Mouse (Mus musculus) hindbrain, embryonic 11.5 days (tissue): ENCODE data around the gene Prune2. TPM values are rescaled to one million over a fixed set of nuclear protein-coding genes. Genes with fewer than 3 reads are reported as not detected.

Experiments used
- ATAC-seq: fragments of 200-750 bp; cut with Nextera tagmentation; 2 replicates; pipeline ENCODE4 v1.8.0; 2017; ENCODE audit warnings: mild to moderate bottlenecking, moderate TSS enrichment, moderate library complexity; ENCODE audit not compliant: low FRiP score
- DNase-seq: peaks from one replicate; pipeline ENCODE4 v3.0.0-alpha.2; 2015; ENCODE audit warnings: low spot score
- H3K27ac ChIP-seq: fragments of 300-500 bp; sonication (generic); 2 replicates; pipeline ENCODE4 v1.5.1; 2014; ENCODE audit warnings: mild to moderate bottlenecking, low read depth, low read length
- H3K27me3 ChIP-seq: fragments of 300-500 bp; sonication (generic); 2 replicates; pipeline ENCODE4 v1.6.1; 2014; ENCODE audit warnings: mild to moderate bottlenecking, low read length, moderate library complexity, mixed read lengths; ENCODE audit not compliant: control insufficient read depth, insufficient read depth
- H3K36me3 ChIP-seq: fragments of 300-500 bp; sonication (generic); 2 replicates; pipeline ENCODE4 v1.6.1; 2014; ENCODE audit warnings: mild to moderate bottlenecking, low read length, moderate library complexity, mixed read lengths; ENCODE audit not compliant: control insufficient read depth, insufficient read depth
- H3K4me1 ChIP-seq: fragments of 300-500 bp; sonication (generic); replicated peaks from 2 replicates; pipeline ENCODE4 v1.6.1; 2014; ENCODE audit warnings: low read length, mixed read lengths; ENCODE audit not compliant: control insufficient read depth, insufficient read depth
- H3K4me2 ChIP-seq: fragments of 300-500 bp; sonication (generic); replicated peaks from 2 replicates; pipeline ENCODE4 v1.6.1; 2014; ENCODE audit warnings: mild to moderate bottlenecking, low read depth, low read length
- H3K4me3 ChIP-seq: fragments of 300-500 bp; sonication (generic); 2 replicates; pipeline ENCODE4 v1.5.1; 2014; ENCODE audit warnings: low read depth, low read length
- H3K9ac ChIP-seq: fragments of 300-500 bp; sonication (generic); 2 replicates; pipeline ENCODE4 v1.6.1; 2014; ENCODE audit warnings: low read depth, low read length
- H3K9me3 ChIP-seq: fragments of 300-500 bp; sonication (generic); 2 replicates; pipeline ENCODE4 v1.6.1; 2016; ENCODE audit warnings: low read length; ENCODE audit not compliant: control insufficient read depth
- WGBS: fragments of 180-500 bp; shearing (Covaris S2); extraction: QIAGEN DNeasy Blood & Tissue Kit; methylation state at CpG from one replicate; pipeline ENCODE4 v1.1.7; 2014; 5-methylcytosine and 5-hydroxymethylcytosine counted together
- polyA plus RNA-seq: library from polyadenylated mRNA; unstranded; fragments of >200 nt; fragmentation: Nextera tagmentation; extraction: Ambion mirVana; gene quantifications from 2 replicates; pipeline ENCODE4 v1.2.1, GENCODE M21; 2014

Gene Prune2
- polyA plus RNA-seq, 1 experiment from 2014 or later: 2.9 TPM

GRCm38 (mm10) chr19:17256867-17257266, 300.9 kb downstream of the Prune2 start:
- DNase-seq (no peak), ATAC-seq (no peak)
- no peaks in the 10 kb centered on the region for H3K9me3 ChIP-seq
- no peak overlapping the region for H3K4me3 ChIP-seq
- H3K4me1 ChIP-seq: no peaks in the 10 kb centered on the region
- 84% methylated on average over 10 of the region's 10 CpGs for WGBS
- no peaks in the 10 kb centered on the region for H3K36me3 ChIP-seq
- no peak overlapping the region for H3K4me2 ChIP-seq
- no peaks in the 10 kb centered on the region for H3K27me3 ChIP-seq
- no peak overlapping the region for H3K27ac ChIP-seq
- H3K9ac ChIP-seq: no peak overlapping the region

- Histone ChIP-seq H3K27me3 (no peaks in the 10 kb centered on the region), H3K27ac (no peak overlapping the region), H3K9me3 (no peaks in the 10 kb centered on the region), H3K4me3 (no peak overlapping the region), H3K36me3 (no peaks in the 10 kb centered on the region), H3K9ac (no peak overlapping the region), H3K4me2 (no peak overlapping the region), H3K4me1 (no peaks in the 10 kb centered on the region)
- no peak for ATAC-seq
- WGBS: 90% methylated on average over 2 of the region's 2 CpGs
- no peak for DNase-seq
These were observed 307.3 kb downstream of the Prune2 start for GRCm38 (mm10) chr19:17263181-17263580.

GRCm38 (mm10) chr19:17263679-17264370, 307.9 kb downstream of the Prune2 start:
- Histone ChIP-seq H3K27ac (no peak overlapping the region), H3K27me3 (no peaks in the 10 kb centered on the region), H3K9me3 (no peaks in the 10 kb centered on the region), H3K9ac (no peak overlapping the region), H3K4me1 (no peaks in the 10 kb centered on the region), H3K4me3 (no peak overlapping the region), H3K36me3 (no peaks in the 10 kb centered on the region), H3K4me2 (no peak overlapping the region)
- no peak for ATAC-seq
- no peak for DNase-seq
- 86% methylated on average over 13 of the region's 13 CpGs for WGBS

DNA sequence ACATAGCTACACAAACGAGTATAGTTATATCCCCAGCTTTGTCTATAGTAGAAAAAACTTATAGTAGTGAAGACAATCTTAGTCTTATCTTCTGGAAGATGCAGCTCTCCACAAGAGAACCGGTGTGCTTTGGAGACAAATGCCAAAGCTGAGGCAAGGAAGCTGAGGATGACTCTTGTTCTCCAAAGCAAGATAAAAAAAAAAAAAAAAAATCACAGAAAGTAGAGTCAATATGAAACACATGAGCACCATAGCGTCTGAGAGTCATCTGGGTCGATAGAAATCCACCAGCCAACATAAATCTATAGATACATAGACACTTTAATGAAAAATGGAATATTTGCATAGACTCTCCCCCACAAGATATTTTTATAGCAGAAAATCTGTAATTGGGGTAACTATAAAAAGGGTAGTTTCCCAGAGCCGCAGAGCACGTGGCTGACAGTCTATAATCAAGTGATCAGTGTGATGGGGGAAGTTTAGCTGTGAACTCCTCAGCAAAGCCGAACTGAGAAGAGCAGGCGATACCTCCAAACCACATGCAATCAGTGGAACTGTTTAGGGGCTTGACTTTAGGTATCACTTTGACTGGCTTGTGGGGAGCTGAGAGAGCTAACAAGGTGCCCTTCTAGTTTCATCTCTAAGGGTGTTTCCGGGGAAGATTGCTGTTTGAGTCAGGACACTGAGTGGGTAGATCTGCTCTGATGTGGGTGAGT, 308.7 kb downstream of the Prune2 start:
- ATAC-seq: no peak
- H3K4me2 ChIP-seq: no peak overlapping the region
- H3K36me3 ChIP-seq: no peaks in the 10 kb centered on the region
- no peak overlapping the region for H3K27ac ChIP-seq
- no peak overlapping the region for H3K4me3 ChIP-seq
- 90% methylated on average over 9 of the region's 9 CpGs for WGBS
- no peak for DNase-seq
- no peak overlapping the region for H3K9ac ChIP-seq
- H3K9me3 ChIP-seq: no peaks in the 10 kb centered on the region
- no peaks in the 10 kb centered on the region for H3K27me3 ChIP-seq
- no peaks in the 10 kb centered on the region for H3K4me1 ChIP-seq

GRCm38 (mm10) chr19:17268669-17269068, 312.8 kb downstream of the Prune2 start:
- Histone ChIP-seq H3K9me3 (no peaks in the 10 kb centered on the region), H3K27me3 (no peaks in the 10 kb centered on the region), H3K27ac (no peak overlapping the region), H3K4me3 (no peak overlapping the region), H3K4me1 (0 out of 2 replicates have a peak, but pooled peaks cover 2% of the 10 kb centered on the region), H3K9ac (no peak overlapping the region), H3K4me2 (no peak overlapping the region), H3K36me3 (no peaks in the 10 kb centered on the region)
- WGBS: 88% methylated on average over 4 of the region's 4 CpGs
- no peak for ATAC-seq
- DNase-seq: no peak

DNA sequence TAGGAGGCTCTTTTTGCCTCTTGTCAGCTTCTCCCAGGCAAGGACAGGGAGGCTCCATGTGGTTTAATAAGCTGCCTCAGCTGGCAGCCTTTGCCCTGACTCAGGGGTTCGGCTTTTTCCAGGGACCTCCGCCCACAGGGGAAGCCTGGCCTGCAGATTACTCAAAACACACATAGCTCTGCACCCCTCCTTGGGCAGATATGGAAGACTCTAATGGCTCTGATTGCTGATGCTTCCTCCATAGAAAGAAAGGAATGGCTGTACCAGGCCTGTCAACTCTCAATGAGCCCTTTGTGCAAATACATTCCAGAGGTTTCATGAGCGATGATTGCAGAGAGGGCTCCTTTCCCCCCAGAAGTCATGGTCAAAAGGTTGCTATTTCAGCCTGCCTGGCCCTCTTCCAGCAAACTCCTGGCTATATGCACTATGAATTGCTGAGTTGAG, 315.3 kb downstream of the Prune2 start:
- H3K27ac ChIP-seq: peak overlapping the region; percentile 43; the same call in 1 of the 2 replicates
- no peak overlapping the region for H3K4me3 ChIP-seq
- 0 out of 2 replicates have a peak, but pooled peaks cover 2% of the 10 kb centered on the region for H3K4me1 ChIP-seq
- H3K9me3 ChIP-seq: no peaks in the 10 kb centered on the region
- H3K4me2 ChIP-seq: no peak overlapping the region
- peak; percentile 27 for DNase-seq
- WGBS: 26% methylated on average over 3 of the region's 3 CpGs
- H3K27me3 ChIP-seq: no peaks in the 10 kb centered on the region
- peak; percentile 66 for ATAC-seq
- H3K36me3 ChIP-seq: no peaks in the 10 kb centered on the region
- no peak overlapping the region for H3K9ac ChIP-seq

DNA sequence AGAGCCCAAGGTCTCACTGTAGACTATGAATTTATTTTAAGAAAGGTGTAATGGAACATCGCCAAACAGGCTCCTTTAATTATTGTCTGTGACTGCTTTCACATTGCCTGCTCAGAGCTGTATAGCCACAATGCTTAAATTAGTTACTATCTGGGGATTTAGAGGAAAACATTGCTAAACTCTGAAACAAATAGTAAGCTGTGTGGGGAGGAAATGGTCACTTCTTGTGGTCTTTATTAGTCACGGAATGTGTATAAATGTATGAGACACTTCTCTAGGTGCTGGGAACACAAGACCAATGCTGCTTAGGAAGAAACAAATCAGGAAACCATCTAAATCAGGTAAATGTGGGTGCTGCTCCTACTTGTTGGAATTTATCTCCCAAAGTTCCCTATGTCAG, 317.1 kb downstream of the Prune2 start:
- H3K9ac ChIP-seq: no peak overlapping the region
- no peaks in the 10 kb centered on the region for H3K9me3 ChIP-seq
- H3K27me3 ChIP-seq: no peaks in the 10 kb centered on the region
- H3K27ac ChIP-seq: no peak overlapping the region
- ATAC-seq: no peak
- no peaks in the 10 kb centered on the region for H3K36me3 ChIP-seq
- H3K4me2 ChIP-seq: no peak overlapping the region
- DNase-seq: no peak
- H3K4me1 ChIP-seq: 0 out of 2 replicates have a peak, but pooled peaks cover 2% of the 10 kb centered on the region
- WGBS: 94% methylated on average over 2 of the region's 2 CpGs
- no peak overlapping the region for H3K4me3 ChIP-seq
